Mouse (Mus musculus) embryo, embryonic 10 days (tissue): ENCODE measurements around the gene Chmp5.
A peak's percentile ranks its signal among the peaks of the same experiment; 100 is the strongest.
"Not testable (repeated sequence)": the region's sequence is repeated elsewhere in the genome, so short reads cannot be mapped to it uniquely, and the experiment has no call there.

Experiments
- DNase-seq: peaks from one replicate; pipeline ENCODE4 v3.0.0-alpha.2; 2015; ENCODE audit warnings: low spot score

Gene Chmp5

DNA sequence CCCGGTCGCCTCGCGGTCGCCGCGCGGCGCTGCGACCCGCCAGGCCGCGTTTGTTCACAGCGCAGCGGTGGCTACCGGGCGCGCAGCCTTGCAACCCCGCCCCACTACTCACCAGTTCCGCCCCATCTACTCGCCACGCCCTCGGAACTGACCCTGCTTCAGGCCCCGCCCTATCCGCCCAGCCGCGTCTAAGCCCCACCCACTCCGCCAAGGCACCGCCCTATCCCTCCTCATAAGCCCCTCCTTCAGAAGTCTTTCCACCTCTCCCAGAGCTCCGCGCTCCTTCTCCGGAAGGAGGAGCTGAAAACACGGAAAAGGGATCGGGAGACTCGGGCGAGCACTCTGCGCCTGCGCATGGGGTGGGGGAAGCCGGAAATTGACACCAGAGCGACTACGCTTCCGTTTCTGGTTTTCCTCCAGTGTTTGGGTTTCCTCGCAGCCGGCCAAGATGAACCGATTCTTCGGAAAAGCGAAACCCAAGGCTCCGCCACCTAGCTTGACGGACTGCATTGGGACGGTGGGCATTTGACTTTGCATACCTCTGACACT is at the start of gene Chmp5, which contains the start of gene Bag1:
Chmp5 (plus strand) TSS at position 248 of the 549 bp plus-strand sequence.
Bag1 (minus strand) TSS at position 135 of the 549 bp plus-strand sequence.
- DNase-seq, result peak; percentile 98

DNA sequence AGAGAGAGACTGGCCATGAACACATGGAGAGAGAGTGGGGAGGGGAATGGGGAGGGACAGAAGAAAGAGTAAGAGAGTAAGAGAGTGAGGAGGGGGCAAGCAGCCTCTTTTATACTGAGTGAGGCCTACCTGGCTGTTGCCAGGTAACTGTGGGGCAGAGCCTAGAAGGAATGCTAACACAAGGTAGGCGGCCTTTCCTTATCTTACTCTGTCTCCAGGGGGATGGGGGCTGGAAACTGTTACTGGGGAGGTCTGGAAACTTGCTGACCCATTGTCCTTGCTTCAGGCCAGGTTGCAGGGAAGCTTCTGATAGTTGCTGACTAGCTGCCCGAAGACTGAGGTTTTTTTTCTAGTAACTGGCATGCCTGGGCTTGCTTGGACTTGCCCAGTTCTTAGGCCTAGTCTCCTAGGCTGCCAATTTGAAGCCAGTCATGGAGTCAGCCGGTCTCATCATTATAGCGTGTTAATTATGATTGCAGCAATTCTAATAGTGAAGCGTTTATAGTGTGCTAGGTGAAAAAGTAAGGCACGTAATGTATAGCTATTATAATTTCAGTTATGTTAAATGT is 49.6 kb upstream of the Chmp5 start:
- DNase-seq, result no peak

GRCm38 (mm10) chr4:40899264-40899663 is 48.9 kb upstream of the Chmp5 start:
- DNase-seq, result no peak

GRCm38 (mm10) chr4:40900071-40900470 is 48.1 kb upstream of the Chmp5 start:
- no peak for DNase-seq

DNA sequence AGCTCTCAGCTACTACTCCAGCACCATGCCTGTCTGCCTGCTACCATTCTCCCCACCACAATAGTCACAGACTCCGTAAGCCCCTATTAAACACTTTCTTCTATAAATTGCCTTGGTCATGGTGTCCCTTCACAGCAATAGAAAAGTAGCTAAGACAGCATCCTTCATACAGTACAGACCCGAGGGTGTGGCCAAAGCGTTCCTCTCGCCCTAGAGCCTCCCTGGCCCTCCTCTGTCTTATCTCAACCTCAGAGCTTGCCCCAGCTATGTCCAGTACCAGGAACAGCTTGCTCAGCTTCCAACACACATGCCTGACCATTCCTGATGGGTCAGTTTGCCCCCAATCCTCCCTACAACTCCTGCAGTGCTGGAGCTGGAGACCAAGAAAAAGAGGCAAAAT is 47.6 kb upstream of the Chmp5 start:
- no peak for DNase-seq

- DNase-seq, result peak; percentile 45
These were observed 41.9 kb upstream of the Chmp5 start for GRCm38 (mm10) chr4:40906298-40906697.

GRCm38 (mm10) chr4:40908261-40908969 is 39.8 kb upstream of the Chmp5 start:
- DNase-seq, result no peak

DNA sequence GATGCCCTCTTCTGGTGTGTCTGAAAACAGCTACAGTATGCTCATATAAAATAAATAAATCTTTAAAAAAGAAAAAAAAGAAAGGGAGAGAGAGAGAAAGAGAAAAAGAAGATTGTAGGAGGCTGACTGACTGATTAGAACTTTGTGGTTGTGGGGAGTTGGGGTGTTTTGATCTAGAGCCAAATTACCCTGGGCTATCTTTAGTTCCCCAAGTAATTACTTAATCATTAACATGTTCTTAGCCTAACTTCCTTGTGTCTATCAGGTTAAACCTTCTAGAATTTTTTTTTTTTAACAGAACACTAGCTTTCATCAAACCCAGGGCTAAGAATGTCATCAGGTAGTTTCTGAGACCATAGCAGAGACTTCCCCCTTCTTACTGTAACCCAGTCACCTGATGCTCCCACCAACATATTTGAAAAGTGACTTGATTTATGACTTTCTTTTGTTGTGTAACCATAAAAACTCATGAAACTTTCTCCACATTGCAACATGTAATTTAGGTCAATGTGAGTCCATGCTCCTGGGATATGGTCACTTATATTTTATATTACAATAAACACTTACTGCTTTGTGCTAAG is 33.8 kb upstream of the Chmp5 start:
- DNase-seq, result no peak

GRCm38 (mm10) chr4:40915947-40916346 is 32.3 kb upstream of the Chmp5 start:
- no peak for DNase-seq

DNA sequence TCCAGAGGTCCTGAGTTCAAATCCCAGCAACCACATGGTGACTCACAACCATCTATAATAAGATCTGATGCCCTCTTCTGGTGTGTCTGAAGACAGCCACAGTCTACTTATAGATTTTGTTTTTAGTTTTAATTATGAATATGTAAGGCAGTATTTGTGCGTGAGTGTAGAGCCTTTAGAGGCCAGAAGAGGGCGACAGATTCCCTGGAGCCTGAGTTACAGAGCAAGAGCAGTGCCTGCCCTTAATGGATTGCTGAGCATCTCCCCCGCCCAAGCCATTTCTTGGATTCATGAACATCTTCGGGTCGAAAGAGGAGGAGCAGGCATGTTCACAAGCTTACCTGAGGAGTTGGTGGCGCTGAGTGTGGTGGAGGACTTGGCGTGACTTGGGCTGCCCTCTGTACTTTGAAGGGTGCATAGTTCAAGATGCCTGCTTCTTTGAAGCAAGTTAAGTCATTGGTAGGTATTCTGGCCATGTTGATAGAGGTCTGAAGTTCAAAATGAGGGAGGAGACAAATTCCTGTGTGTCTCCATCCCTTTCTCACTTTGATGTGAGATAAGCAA is 31.5 kb upstream of the Chmp5 start:
- no peak for DNase-seq

- no peak for DNase-seq
These were observed 28.4 kb upstream of the Chmp5 start, which contains the start of gene Spink4 for GRCm38 (mm10) chr4:40919785-40920184. Spink4 (plus strand) TSS chr4:40920052.

DNA sequence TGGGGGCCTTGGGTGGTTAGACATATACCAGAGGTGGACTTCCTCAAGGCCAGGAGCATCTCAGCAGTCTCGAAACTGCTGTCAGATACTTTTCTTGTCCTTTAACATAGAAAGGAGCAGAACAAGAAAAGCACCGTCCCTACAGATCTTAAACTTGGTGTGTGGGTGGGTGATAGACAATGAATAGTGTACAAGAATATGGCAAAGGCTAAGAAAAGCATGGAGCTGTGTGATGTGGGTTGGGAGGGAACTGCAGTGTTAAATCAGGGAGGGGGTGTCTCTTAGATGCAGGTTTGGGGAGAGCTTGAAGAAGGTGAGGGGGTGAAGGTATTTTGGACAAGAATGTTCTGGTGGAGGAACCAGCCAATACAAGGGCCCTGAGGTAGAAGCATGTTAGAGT is 27.6 kb upstream of the Chmp5 start:
- DNase-seq, result no peak

GRCm38 (mm10) chr4:40921288-40921687 is 26.9 kb upstream of the Chmp5 start:
- DNase-seq, result no peak

GRCm38 (mm10) chr4:40923087-40923651 is 25.0 kb upstream of the Chmp5 start:
- no peak for DNase-seq

DNA sequence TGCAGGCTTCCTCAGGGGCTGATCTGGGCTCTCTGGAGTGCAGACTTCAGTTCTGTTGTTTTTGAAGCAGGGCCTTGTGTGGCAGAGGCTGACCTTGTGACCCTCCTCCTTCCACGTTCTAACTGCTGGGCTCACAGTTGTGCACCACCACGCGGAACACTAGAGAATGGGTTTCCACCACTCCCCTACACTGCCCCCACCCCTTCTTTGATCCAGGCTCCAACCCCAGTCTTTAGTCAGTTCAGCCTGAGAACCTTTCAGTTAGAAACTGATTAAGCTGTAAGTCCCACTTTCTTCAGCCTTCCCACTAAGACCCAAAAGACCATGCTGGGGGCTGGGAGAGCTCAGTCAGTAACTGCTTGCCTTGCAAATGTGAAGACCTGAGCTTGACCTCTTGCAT is 22.6 kb upstream of the Chmp5 start:
- DNase-seq, result no peak

- no peak for DNase-seq
These were observed 19.2 kb upstream of the Chmp5 start for GRCm38 (mm10) chr4:40929046-40929445.

DNA sequence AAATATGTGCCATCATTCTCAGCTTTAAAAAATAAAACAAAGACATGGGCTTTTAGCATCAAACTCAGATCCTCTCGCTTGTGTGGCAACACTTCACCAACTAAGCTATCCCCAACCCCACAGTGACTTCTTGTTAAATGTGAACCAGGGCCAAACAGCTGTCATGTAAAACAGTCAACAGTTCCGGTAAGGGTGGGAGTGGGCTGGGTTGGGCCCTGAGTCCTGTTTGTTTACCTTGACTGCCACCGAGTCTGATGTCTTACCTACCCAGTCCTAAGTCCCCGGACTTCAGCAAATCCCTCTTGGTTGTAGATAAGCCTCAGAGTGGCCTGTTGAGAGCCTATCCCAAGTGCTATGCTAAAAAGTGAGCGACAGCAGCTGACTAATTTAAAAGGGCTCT is 14.5 kb upstream of the Chmp5 start:
- no peak for DNase-seq

- not testable (repeated sequence) for DNase-seq
These were observed 13.8 kb upstream of the Chmp5 start for GRCm38 (mm10) chr4:40934369-40934768.

DNA sequence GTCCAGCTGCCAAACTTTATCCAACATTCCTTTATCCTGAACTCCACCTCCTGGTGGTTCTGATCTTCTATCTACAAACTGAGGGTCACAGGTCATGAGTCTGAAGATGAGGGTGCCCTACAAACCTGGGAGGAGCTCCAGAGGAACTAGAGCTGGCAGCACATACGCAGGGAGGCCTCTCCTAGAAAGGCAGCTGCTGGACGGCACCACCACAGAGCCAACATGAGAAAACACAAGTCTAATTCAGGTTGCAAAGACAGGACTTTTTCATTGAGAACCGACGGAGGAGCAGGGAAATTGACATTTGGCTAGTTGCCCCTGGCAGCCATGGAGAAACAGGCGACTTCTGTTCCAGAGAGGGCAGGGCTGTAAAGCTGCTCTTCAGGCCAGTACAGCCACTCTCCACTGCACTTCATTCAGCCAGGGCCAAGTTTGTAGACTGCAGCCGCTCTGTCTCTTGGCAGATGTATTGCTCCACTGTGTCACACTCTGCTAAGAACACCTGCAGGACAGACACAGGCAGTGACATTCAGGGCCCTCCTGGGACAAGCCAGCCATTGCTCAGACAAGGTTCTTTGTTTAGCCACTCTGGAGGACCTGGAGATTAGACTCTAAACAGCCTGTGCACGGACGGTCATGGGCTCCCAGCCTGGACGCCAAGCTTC is 11.9 kb upstream of the Chmp5 start:
- DNase-seq, result no peak

GRCm38 (mm10) chr4:40938793-40939192 is 9.4 kb upstream of the Chmp5 start:
- no peak for DNase-seq

GRCm38 (mm10) chr4:40943651-40944050 is 4.6 kb upstream of the Chmp5 start:
- DNase-seq, result no peak
